Mouse (Mus musculus) MEL (cell line): ENCODE results near the gene Atp6v0a1. TPM values are rescaled to one million over a fixed set of nuclear protein-coding genes. Genes with fewer than 3 reads are reported as not detected.
A peak's percentile ranks its signal among the peaks of the same experiment; 100 is the strongest.

Source experiments
- DNase-seq: peaks from one replicate; pipeline ENCODE4 v3.0.0; 2011; ENCODE audit warnings: low read depth, low spot score
- H3K27ac ChIP-seq: 2 replicates; pipeline ENCODE4 v1.5.1; 2012; ENCODE audit warnings: low read depth, mild to moderate bottlenecking, control low read depth, low read length, moderate library complexity; ENCODE audit not compliant: control insufficient read depth
- H3K27me3 ChIP-seq, 2 experiments: fragments of 150-350 bp in 1 of 2; sonication (generic) in 1 of 2; 2 replicates each; pipeline ENCODE4 v1.6.1; 2012; ENCODE audit warnings: low read length in 2 of 2, mild to moderate bottlenecking in 2 of 2, improper control_type of control experiment in 1 of 2, moderate library complexity in 1 of 2; ENCODE audit not compliant: insufficient read depth in 2 of 2, control insufficient read depth in 1 of 2
- H3K36me3 ChIP-seq, 2 experiments: 2 replicates each; pipeline ENCODE4 v1.6.1; 2012 to 2014; ENCODE audit warnings: low read length in 2 of 2, improper control_type of control experiment in 1 of 2, inconsistent platforms in 1 of 2, mild to moderate bottlenecking in 1 of 2; ENCODE audit not compliant: insufficient read depth in 2 of 2, control insufficient read depth in 1 of 2
- H3K4me1 ChIP-seq, 2 experiments: fragments of 150-350 bp in 1 of 2; sonication (generic) in 1 of 2; 2 replicates each; pipeline ENCODE4 v1.6.1; 2012; ENCODE audit warnings: low read length in 2 of 2, improper control_type of control experiment in 1 of 2, mild to moderate bottlenecking in 1 of 2; ENCODE audit not compliant: insufficient read depth in 2 of 2, control insufficient read depth in 1 of 2
- H3K4me3 ChIP-seq, 2 experiments: fragments of 150-350 bp in 1 of 2; sonication (generic) in 1 of 2; 2 replicates each; pipeline ENCODE4 v1.5.1; 2012; ENCODE audit warnings: low read depth in 2 of 2, low read length in 2 of 2, mild to moderate bottlenecking in 2 of 2, moderate library complexity in 2 of 2, control low read depth in 1 of 2, improper control_type of control experiment in 1 of 2; ENCODE audit not compliant: control insufficient read depth in 1 of 2, insufficient read depth in 1 of 2
- H3K79me2 ChIP-seq: 2 replicates; pipeline ENCODE4 v1.6.1; 2012; ENCODE audit warnings: mild to moderate bottlenecking, low read length, moderate library complexity; ENCODE audit not compliant: control insufficient read depth, poor library complexity, insufficient read depth
- H3K9ac ChIP-seq: 2 replicates; pipeline ENCODE4 v1.6.1; 2012; ENCODE audit warnings: low read depth, mild to moderate bottlenecking, control low read depth, low read length, moderate library complexity; ENCODE audit not compliant: control insufficient read depth, poor library complexity, severe bottlenecking
- H3K9me3 ChIP-seq: fragments of 150-350 bp; sonication (generic); replicated peaks from 2 replicates; pipeline ENCODE4 v1.6.1; 2012; ENCODE audit warnings: mild to moderate bottlenecking, low read length, improper control_type of control experiment, moderate library complexity; ENCODE audit not compliant: insufficient read depth
- CTCF ChIP-seq, 3 experiments: IDR thresholded peaks in 2 of 3; conservative IDR thresholded peaks in 1 of 3; 2 replicates each; pipeline ENCODE4 v1.5.1; 2011 to 2012; ENCODE audit warnings: low read length in 3 of 3, low read depth in 2 of 3, mild to moderate bottlenecking in 2 of 3, improper control_type of control experiment in 1 of 3, inconsistent platforms in 1 of 3, mixed read lengths in 1 of 3, moderate library complexity in 1 of 3; ENCODE audit not compliant: control insufficient read depth in 1 of 3, insufficient read depth in 1 of 3, poor library complexity in 1 of 3, severe bottlenecking in 1 of 3
- HCFC1 ChIP-seq: IDR thresholded peaks from 2 replicates; pipeline ENCODE4 v1.6.1; 2012; ENCODE audit warnings: low read depth, mild to moderate bottlenecking, inconsistent platforms, low read length, improper control_type of control experiment, moderate library complexity
- MYC ChIP-seq: IDR thresholded peaks from 2 replicates; pipeline ENCODE4 v1.6.1; 2011; ENCODE audit warnings: low read depth, mild to moderate bottlenecking, low read length, improper control_type of control experiment, moderate library complexity
- NELFE ChIP-seq: IDR thresholded peaks from 2 replicates; pipeline ENCODE4 v1.6.1; 2011; ENCODE audit warnings: low read depth, low read length, improper control_type of control experiment
- NRF1 ChIP-seq: IDR thresholded peaks from 2 replicates; pipeline ENCODE4 v1.6.1; 2014; ENCODE audit warnings: low read depth, mild to moderate bottlenecking, inconsistent platforms, low read length, improper control_type of control experiment, moderate library complexity; ENCODE audit not compliant: poor library complexity, insufficient read depth, severe bottlenecking
- POLR2AphosphoS2 ChIP-seq: IDR thresholded peaks from 2 replicates; pipeline ENCODE4 v1.6.1; 2011; ENCODE audit warnings: low read length, improper control_type of control experiment
- RAD21 ChIP-seq: IDR thresholded peaks from 2 replicates; pipeline ENCODE4 v1.6.1; 2011; ENCODE audit warnings: mild to moderate bottlenecking, low read depth, low read length, improper control_type of control experiment
- SMC3 ChIP-seq: IDR thresholded peaks from 2 replicates; pipeline ENCODE4 v1.6.1; 2011; ENCODE audit warnings: low read depth, low read length, improper control_type of control experiment
- USF2 ChIP-seq, 2 experiments: IDR thresholded peaks; 2 replicates each; pipeline ENCODE4 v1.6.1; 2011 to 2012; ENCODE audit warnings: improper control_type of control experiment in 2 of 2, low read length in 2 of 2, borderline replicate concordance in 1 of 2, inconsistent platforms in 1 of 2, low read depth in 1 of 2, mild to moderate bottlenecking in 1 of 2; ENCODE audit not compliant: insufficient read depth in 1 of 2
- ZC3H11A ChIP-seq: IDR thresholded peaks from 2 replicates; pipeline ENCODE4 v1.6.1; 2012; ENCODE audit warnings: low read depth, mild to moderate bottlenecking, inconsistent platforms, low read length, improper control_type of control experiment
- ZMIZ1 ChIP-seq: IDR thresholded peaks from 2 replicates; pipeline ENCODE4 v1.6.1; 2012; ENCODE audit warnings: low read depth, mild to moderate bottlenecking, inconsistent platforms, low read length, improper control_type of control experiment, moderate library complexity
- ZNF384 ChIP-seq: IDR thresholded peaks from 2 replicates; pipeline ENCODE4 v1.6.1; 2012; ENCODE audit warnings: low read depth, mild to moderate bottlenecking, inconsistent platforms, low read length, improper control_type of control experiment
- polyA plus RNA-seq, 2 experiments: library from polyadenylated mRNA; stranded (reverse) in 1 of 2; unstranded in 1 of 2; fragments of >175 nt in 1 of 2; fragments of >200 nt in 1 of 2; gene quantifications; 2 replicates each; pipeline versions ENCODE4 v1.2.1 to v1.2.4; 2012; ENCODE audit warnings: low replicate concordance in 2 of 2, low read depth in 1 of 2; ENCODE audit not compliant: insufficient read length in 2 of 2, insufficient read depth in 1 of 2, missing spikeins in 1 of 2
- total RNA-seq: library from RNA; depleted of rRNA; stranded (reverse); fragments of 300-350 nt; gene quantifications from 2 replicates; pipeline ENCODE4 v1.2.3, GENCODE M21; 2012

Gene Atp6v0a1
- total and polyA plus RNA-seq, 3 experiments: 12.8 to 23.2 TPM; not detected in 1

- no peak for TF ChIP-seq POLR2AphosphoS2
- no peak for TF ChIP-seq MYC
These were observed 42.4 kb downstream of the Atp6v0a1 start (continued) for GRCm38 (mm10) chr11:101051617-101052016.

GRCm38 (mm10) chr11:101052751-101053473 lies 43.7 kb downstream of the Atp6v0a1 start:
- TF ChIP-seq NELFE (no peak), NRF1 (no peak), ZMIZ1 (no peak), HCFC1 (no peak)
- DNase-seq: no peak
- H3K79me2 ChIP-seq: no peaks in the 10 kb centered on the region
- H3K4me1 ChIP-seq: no peaks in the 10 kb centered on the region
- no peaks in the 10 kb centered on the region for H3K36me3 ChIP-seq
- H3K4me3 ChIP-seq: no peak overlapping the region
- no peaks in the 10 kb centered on the region for H3K27me3 ChIP-seq
- H3K27ac ChIP-seq: no peak overlapping the region
- no peak overlapping the region for H3K9ac ChIP-seq
- H3K9me3 ChIP-seq: no peaks in the 10 kb centered on the region

- Histone ChIP-seq H3K9ac (no peak overlapping the region), H3K27me3 (no peaks in the 10 kb centered on the region), H3K4me3 (no peak overlapping the region), H3K4me1 (no peaks in the 10 kb centered on the region), H3K79me2 (no peaks in the 10 kb centered on the region), H3K36me3 (no peaks in the 10 kb centered on the region), H3K27ac (no peak overlapping the region), H3K9me3 (no peaks in the 10 kb centered on the region)
- peak; percentile 47; the same call in 1 of the 2 replicates for TF ChIP-seq ZNF384
- TF ChIP-seq SMC3: peak; percentile 74
- TF ChIP-seq MYC: 0 out of 2 replicates have a peak, but pooled peaks have one; percentile 45
- TF ChIP-seq ZC3H11A: peak; percentile 76
- peak; percentile 70 to 87 (median 83) for TF ChIP-seq CTCF (IDR thresholded peaks at IDR 0.05 in 2 of 3, conservative IDR thresholded peaks at IDR 0.05 in 1 of 3; ENCODE audit: control insufficient read depth in 1 of 3, insufficient read depth in 1 of 3, low read depth in 2 of 3, low read length in 3 of 3, poor library complexity in 1 of 3, severe bottlenecking in 1 of 3)
- peak; percentile 84 for TF ChIP-seq RAD21
- no peak for TF ChIP-seq USF2 (IDR thresholded peaks at IDR 0.05; ENCODE audit: borderline replicate concordance in 1 of 2, insufficient read depth in 1 of 2, low read depth in 1 of 2, low read length in 2 of 2)
- no peak for TF ChIP-seq NELFE
- peak; percentile 67 for DNase-seq
These were observed 44.7 kb downstream of the Atp6v0a1 start for GRCm38 (mm10) chr11:101053974-101054373.
